Mouse (Mus musculus) liver, postnatal 0 days (tissue): ENCODE results near the gene Cdk19. TPM values are rescaled to one million over a fixed set of nuclear protein-coding genes. Genes with fewer than 3 reads are reported as not detected.
A peak's percentile ranks its signal among the peaks of the same experiment; 100 is the strongest.

Experiments used
- ATAC-seq: fragments of 200-750 bp; cut with Nextera tagmentation; 2 replicates; pipeline ENCODE4 v1.8.0; 2017; ENCODE audit warnings: mild to moderate bottlenecking, moderate library complexity
- DNase-seq: peaks from one replicate; pipeline ENCODE4 v3.0.0-alpha.2; 2016
- H3K27ac ChIP-seq: fragments of 300-500 bp; sonication (generic); 2 replicates; pipeline ENCODE4 v1.5.1; 2014; ENCODE audit warnings: antibody characterized with exemption, moderate library complexity, mild to moderate bottlenecking, low read depth
- H3K27me3 ChIP-seq: fragments of 300-500 bp; sonication (generic); 2 replicates; pipeline ENCODE4 v1.6.1; 2014; ENCODE audit warnings: low read length, control low read depth, mixed read lengths; ENCODE audit not compliant: insufficient read depth
- H3K36me3 ChIP-seq: fragments of 300-500 bp; sonication (generic); replicated peaks from 2 replicates; pipeline ENCODE4 v1.6.1; 2014; ENCODE audit warnings: mild to moderate bottlenecking, control low read depth, low read length, moderate library complexity, mixed read lengths; ENCODE audit not compliant: insufficient read depth
- H3K4me1 ChIP-seq: fragments of 300-500 bp; sonication (generic); 2 replicates; pipeline ENCODE4 v1.6.1; 2014; ENCODE audit warnings: antibody characterized with exemption, mild to moderate bottlenecking, control low read depth; ENCODE audit not compliant: insufficient read depth
- H3K4me2 ChIP-seq: fragments of 300-500 bp; sonication (generic); 2 replicates; pipeline ENCODE4 v1.6.1; 2014; ENCODE audit warnings: low read depth, mild to moderate bottlenecking, low read length, moderate library complexity, mixed read lengths
- H3K4me3 ChIP-seq: fragments of 300-500 bp; sonication (generic); 2 replicates; pipeline ENCODE4 v1.5.1; 2014; ENCODE audit warnings: low read depth, low read length
- H3K9ac ChIP-seq: fragments of 300-500 bp; sonication (generic); replicated peaks from 2 replicates; pipeline ENCODE4 v1.6.1; 2014; ENCODE audit warnings: mild to moderate bottlenecking, moderate library complexity
- H3K9me3 ChIP-seq: fragments of 300-500 bp; sonication (generic); 2 replicates; pipeline ENCODE4 v1.6.1; 2016; ENCODE audit warnings: mild to moderate bottlenecking, control low read depth, low read length, mixed read lengths
- CTCF ChIP-seq: sonication (generic); IDR thresholded peaks from 2 replicates; pipeline ENCODE4 v1.5.1; 2016; ENCODE audit warnings: antibody characterized with exemption, low read depth
- EP300 ChIP-seq: IDR thresholded peaks from 2 replicates; pipeline ENCODE4 v1.6.1; 2016; ENCODE audit warnings: antibody characterized with exemption, low read depth, mild to moderate bottlenecking
- whole genome bisulfite sequencing: fragments of 180-500 bp; shearing (Covaris S2); extraction: QIAGEN DNeasy Blood & Tissue Kit; methylation state at CpG from one replicate; pipeline ENCODE4 v1.1.7; 2014; ENCODE audit not compliant: insufficient replicate concordance; 5-methylcytosine and 5-hydroxymethylcytosine counted together
- polyA plus RNA-seq: library from polyadenylated mRNA; unstranded; fragments of >200 nt; fragmentation: Nextera tagmentation; extraction: Ambion mirVana; gene quantifications from 2 replicates; pipeline ENCODE4 v1.2.1, GENCODE M21; 2015

Cdk19 gene
- polyA plus RNA-seq, 1 experiment from 2014 or later = 2.8 TPM

DNA sequence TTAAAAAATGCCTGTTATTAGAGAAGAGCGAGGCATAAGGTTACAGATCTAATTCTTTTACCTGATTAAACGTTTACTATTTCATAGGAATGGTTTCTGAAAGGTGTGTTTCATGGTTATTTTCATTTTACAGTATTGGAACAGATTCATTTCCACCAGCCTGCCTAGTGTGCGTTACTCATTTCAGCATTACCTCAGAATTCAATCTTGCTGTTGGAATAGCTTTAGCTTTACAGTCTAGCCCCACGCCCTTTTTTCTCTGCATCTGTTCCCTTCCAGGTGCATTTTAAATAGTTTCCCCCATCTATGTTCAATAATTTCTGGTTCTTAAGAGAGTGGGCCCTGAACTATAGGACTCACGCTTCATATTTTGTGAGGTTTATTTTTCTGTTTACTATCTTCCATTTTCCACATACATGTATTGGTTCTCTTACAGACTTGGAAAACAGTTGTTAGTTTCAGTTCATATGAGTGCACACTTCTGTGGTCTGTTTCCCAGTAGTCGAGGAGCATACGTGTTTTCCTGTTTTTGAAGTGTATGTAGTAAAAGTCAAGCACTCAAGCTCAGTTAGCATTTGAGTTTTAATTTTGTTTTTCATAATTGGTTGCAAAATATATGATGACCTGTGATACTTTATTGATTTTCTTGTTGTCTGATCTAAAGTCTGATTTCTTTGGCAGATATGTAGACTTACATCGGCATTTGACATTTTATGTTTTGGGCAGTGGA is 32.0 kb downstream of the Cdk19 start:
- peaks cover 5% of the 10 kb centered on the region for H3K4me1 ChIP-seq
- 62% methylated on average over 8 of the region's 8 CpGs for WGBS
- no peaks in the 10 kb centered on the region for H3K9me3 ChIP-seq
- no peaks in the 10 kb centered on the region for H3K27me3 ChIP-seq
- ATAC-seq (no peak), DNase-seq (no peak)
- H3K36me3 ChIP-seq = no peaks in the 10 kb centered on the region
- no peak overlapping the region for H3K27ac ChIP-seq
- TF ChIP-seq EP300 = no peak
- no peak for TF ChIP-seq CTCF
- H3K4me2 ChIP-seq = no peak overlapping the region
- no peak overlapping the region for H3K9ac ChIP-seq
- no peak overlapping the region for H3K4me3 ChIP-seq

DNA sequence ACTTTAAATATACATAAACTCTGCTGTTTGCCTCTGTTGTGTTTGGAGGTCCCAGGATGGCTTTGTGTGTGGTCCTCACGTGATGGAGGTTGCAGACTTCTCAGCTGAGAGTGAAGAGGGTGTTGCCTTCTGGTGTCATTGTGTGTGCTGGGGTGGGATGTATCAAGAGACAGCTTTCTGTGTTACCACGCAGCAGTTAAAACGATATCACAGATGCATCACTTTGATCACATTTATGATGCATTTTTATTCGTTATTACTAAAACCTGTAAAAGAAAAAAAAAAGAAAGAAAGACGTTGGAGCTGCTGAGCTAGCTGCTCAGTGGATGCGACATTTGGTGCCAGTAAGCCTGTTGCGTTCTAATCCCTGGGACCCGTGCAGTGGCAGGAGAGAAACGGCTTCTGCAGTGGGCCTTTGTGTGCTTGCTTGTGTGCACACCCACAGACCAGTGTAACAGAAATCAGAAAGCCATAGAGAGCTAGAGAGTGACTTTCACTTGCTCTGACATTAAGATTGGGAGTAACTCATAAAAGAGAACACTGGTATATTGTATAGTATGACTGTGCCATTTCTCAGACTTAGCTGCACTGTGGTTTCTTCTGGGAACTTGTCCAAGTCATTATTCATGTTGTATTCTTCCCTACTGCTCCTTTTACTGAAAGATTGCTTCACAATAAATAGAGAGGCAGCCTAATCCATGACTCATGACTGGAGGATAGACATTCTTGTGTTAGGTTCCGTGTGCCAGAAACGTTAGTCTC is 32.7 kb downstream of the Cdk19 start:
- no peak overlapping the region for H3K27ac ChIP-seq
- ATAC-seq (peak; percentile 40; the same call in 1 of the 2 replicates), DNase-seq (no peak)
- no peak overlapping the region for H3K4me3 ChIP-seq
- peaks cover 5% of the 10 kb centered on the region for H3K4me1 ChIP-seq
- H3K27me3 ChIP-seq = no peaks in the 10 kb centered on the region
- no peak overlapping the region for H3K4me2 ChIP-seq
- TF ChIP-seq CTCF (no peak), EP300 (no peak)
- H3K36me3 ChIP-seq = no peaks in the 10 kb centered on the region
- H3K9me3 ChIP-seq = no peaks in the 10 kb centered on the region
- 49% methylated on average over 11 of the region's 11 CpGs for WGBS
- no peak overlapping the region for H3K9ac ChIP-seq

DNA sequence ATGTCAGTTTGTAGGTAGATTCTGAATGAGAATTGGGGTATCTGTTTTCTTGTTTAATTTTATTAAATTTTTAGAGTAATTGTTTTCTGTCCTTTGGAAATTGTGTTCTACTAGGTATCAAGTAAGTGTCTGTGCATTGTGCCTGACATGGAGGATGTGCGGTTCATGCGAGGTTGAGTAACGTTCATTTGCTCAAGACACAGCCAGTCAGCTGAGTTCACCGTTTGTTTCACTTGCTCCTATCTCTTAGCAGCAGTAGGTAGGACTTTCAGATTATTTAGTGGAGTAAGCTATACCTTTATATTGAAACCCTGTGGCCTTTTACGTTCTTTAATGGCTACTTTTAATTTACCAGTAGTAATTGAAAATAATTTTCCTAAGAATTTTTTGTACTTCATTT is 34.4 kb downstream of the Cdk19 start:
- Histone ChIP-seq H3K36me3 (no peaks in the 10 kb centered on the region), H3K9ac (no peak overlapping the region), H3K4me3 (no peak overlapping the region), H3K4me1 (peaks cover 5% of the 10 kb centered on the region), H3K4me2 (no peak overlapping the region), H3K27me3 (no peaks in the 10 kb centered on the region), H3K27ac (no peak overlapping the region), H3K9me3 (no peaks in the 10 kb centered on the region)
- DNase-seq (no peak), ATAC-seq (no peak)
- TF ChIP-seq CTCF (no peak), EP300 (no peak)
- WGBS = 76% methylated on average over 5 of the region's 5 CpGs

DNA sequence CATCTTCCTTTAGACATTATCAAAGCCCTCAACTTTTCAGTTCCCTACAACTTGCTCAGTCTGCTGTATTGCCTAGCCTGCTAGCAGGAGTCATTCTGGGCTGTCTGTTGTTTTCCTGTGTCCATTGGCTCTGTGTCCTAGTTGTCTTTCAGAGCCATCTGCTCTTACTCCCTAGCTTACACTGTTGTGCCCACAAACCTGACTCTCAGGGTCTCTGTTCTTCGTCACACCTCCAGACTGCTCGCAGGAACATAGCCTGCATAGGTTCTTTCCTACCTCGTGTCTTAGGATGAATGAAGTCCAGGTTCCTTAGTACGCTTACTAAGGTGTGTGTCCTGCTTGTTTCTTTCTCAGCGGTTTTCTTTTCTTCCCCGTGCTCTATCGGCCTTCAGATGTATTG is 35.5 kb downstream of the Cdk19 start:
- TF ChIP-seq CTCF (no peak), EP300 (no peak)

DNA sequence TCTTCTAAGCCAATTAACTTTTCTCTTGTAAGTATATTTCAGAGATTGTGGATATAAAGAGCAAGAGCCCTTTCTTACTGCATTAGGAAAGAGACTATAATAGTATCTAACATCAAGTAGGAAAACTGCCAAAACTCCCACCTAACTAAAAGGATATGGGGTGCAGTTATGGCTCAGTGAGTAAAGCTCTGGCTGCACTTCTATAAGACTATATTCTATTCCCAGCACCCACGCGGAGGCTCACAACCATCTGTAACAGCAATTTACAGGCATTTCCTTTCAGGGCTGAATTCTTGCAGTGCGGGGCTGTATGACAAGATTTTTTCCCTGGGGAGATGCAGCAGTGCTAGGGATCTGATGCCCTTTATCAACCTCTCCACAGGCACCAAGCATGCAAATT is 36.9 kb downstream of the Cdk19 start:
- no peaks in the 10 kb centered on the region for H3K9me3 ChIP-seq
- DNase-seq (no peak), ATAC-seq (no peak)
- no peaks in the 10 kb centered on the region for H3K27me3 ChIP-seq
- H3K9ac ChIP-seq = no peak overlapping the region
- no peaks in the 10 kb centered on the region for H3K36me3 ChIP-seq
- no peak overlapping the region for H3K4me3 ChIP-seq
- H3K4me2 ChIP-seq = no peak overlapping the region
- no peak overlapping the region for H3K27ac ChIP-seq
- WGBS = 82% methylated on average over 3 of the region's 3 CpGs
- H3K4me1 ChIP-seq = peaks cover 5% of the 10 kb centered on the region
- TF ChIP-seq CTCF = no peak
- no peak for TF ChIP-seq EP300

More for the DNA sequence above, 35.5 kb downstream of the Cdk19 start:
- Histone ChIP-seq H3K27ac (no peak overlapping the region), H3K9ac (no peak overlapping the region), H3K27me3 (no peaks in the 10 kb centered on the region), H3K4me3 (no peak overlapping the region), H3K36me3 (no peaks in the 10 kb centered on the region), H3K4me2 (no peak overlapping the region), H3K4me1 (peaks cover 5% of the 10 kb centered on the region), H3K9me3 (no peaks in the 10 kb centered on the region)
- WGBS = 81% methylated on average over 7 of the region's 7 CpGs
- ATAC-seq (no peak), DNase-seq (no peak)

DNA sequence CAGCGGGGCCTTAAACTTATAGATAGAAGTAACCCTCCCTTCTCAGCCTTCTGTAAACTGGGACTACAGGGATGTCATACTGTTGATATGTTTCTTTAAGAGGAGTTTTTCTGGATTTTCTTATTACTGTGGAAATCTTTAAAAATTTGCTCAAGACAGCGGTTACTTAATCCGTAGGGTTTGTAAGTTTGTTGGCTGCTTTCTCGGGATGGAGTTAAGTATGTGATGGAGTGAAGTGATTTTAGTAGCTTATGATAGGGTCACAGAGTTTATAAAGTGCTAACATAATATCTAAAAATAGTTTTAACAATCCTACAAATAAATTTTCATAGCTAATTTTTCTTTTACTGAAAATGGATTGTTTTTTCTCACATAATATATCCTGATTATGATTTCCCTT is 38.9 kb downstream of the Cdk19 start:
- H3K4me2 ChIP-seq = no peak overlapping the region
- DNase-seq = no peak
- 87% methylated on average over 4 of the region's 4 CpGs for WGBS

More for the DNA sequence above, 38.9 kb downstream of the Cdk19 start:
- no peaks in the 10 kb centered on the region for H3K9me3 ChIP-seq
- TF ChIP-seq EP300 = no peak
- TF ChIP-seq CTCF = no peak
- no peak overlapping the region for H3K27ac ChIP-seq
- no peak overlapping the region for H3K9ac ChIP-seq
- no peak overlapping the region for H3K4me3 ChIP-seq
- no peaks in the 10 kb centered on the region for H3K36me3 ChIP-seq
- no peaks in the 10 kb centered on the region for H3K4me1 ChIP-seq
- H3K27me3 ChIP-seq = no peaks in the 10 kb centered on the region
- no peak for ATAC-seq
